Mouse (Mus musculus) forebrain, postnatal 0 days (tissue): ENCODE measurements around the gene Prkcb. TPM values are rescaled to one million over a fixed set of nuclear protein-coding genes. Genes with fewer than 3 reads are reported as not detected.

Experiments
- ATAC-seq: fragments of 200-750 bp; cut with Nextera tagmentation; 2 replicates; pipeline ENCODE4 v1.8.0; 2017; ENCODE audit warnings: mild to moderate bottlenecking, moderate library complexity
- DNase-seq: peaks from one replicate; pipeline ENCODE4 v3.0.0-alpha.2; 2015
- H3K27ac ChIP-seq: fragments of 300-500 bp; sonication (generic); 2 replicates; pipeline ENCODE4 v1.5.1; 2014; ENCODE audit warnings: low read depth, mild to moderate bottlenecking, antibody characterized with exemption, low read length, moderate library complexity, mixed read lengths
- H3K27me3 ChIP-seq: fragments of 300-500 bp; sonication (generic); 2 replicates; pipeline ENCODE4 v1.6.1; 2014; ENCODE audit warnings: mild to moderate bottlenecking, low read length, mixed read lengths; ENCODE audit not compliant: insufficient read depth
- H3K36me3 ChIP-seq: fragments of 300-500 bp; sonication (generic); 2 replicates; pipeline ENCODE4 v1.6.1; 2014; ENCODE audit warnings: mild to moderate bottlenecking, moderate library complexity; ENCODE audit not compliant: insufficient read depth
- H3K4me1 ChIP-seq: fragments of 300-500 bp; sonication (generic); 2 replicates; pipeline ENCODE4 v1.6.1; 2014; ENCODE audit warnings: antibody characterized with exemption; ENCODE audit not compliant: insufficient read depth
- H3K4me2 ChIP-seq: fragments of 300-500 bp; sonication (generic); 2 replicates; pipeline ENCODE4 v1.6.1; 2014; ENCODE audit warnings: low read depth, mild to moderate bottlenecking, moderate library complexity
- H3K4me3 ChIP-seq: fragments of 300-500 bp; sonication (generic); 2 replicates; pipeline ENCODE4 v1.5.1; 2014; ENCODE audit warnings: low read depth, low read length, mixed read lengths
- H3K9ac ChIP-seq: fragments of 300-500 bp; sonication (generic); 2 replicates; pipeline ENCODE4 v1.6.1; 2014; ENCODE audit warnings: mild to moderate bottlenecking
- H3K9me3 ChIP-seq: fragments of 300-500 bp; sonication (generic); 2 replicates; pipeline ENCODE4 v1.6.1; 2016; ENCODE audit warnings: low read length
- CTCF ChIP-seq: sonication (generic); IDR thresholded peaks from 2 replicates; pipeline ENCODE4 v1.5.1; 2016; ENCODE audit warnings: antibody characterized with exemption, control low read depth, low read depth
- WGBS: fragments of 180-500 bp; shearing (Covaris S2); extraction: QIAGEN DNeasy Blood & Tissue Kit; methylation state at CpG from one replicate; pipeline ENCODE4 v1.1.7; 2014; 5-methylcytosine and 5-hydroxymethylcytosine counted together
- polyA plus RNA-seq: library from polyadenylated mRNA; unstranded; fragments of >200 nt; fragmentation: Nextera tagmentation; extraction: Ambion mirVana; gene quantifications from 2 replicates; pipeline ENCODE4 v1.2.1, GENCODE M21; 2015
- total RNA-seq: library from RNA; depleted of rRNA; stranded (reverse); fragments of >200 nt; gene quantifications from 2 replicates; pipeline ENCODE4 v1.2.3, GENCODE M21; 2014

The Prkcb gene
- total and polyA plus RNA-seq, 2 experiments from 2014 or later, result 145 to 207 TPM

- no peak overlapping the region for H3K4me3 ChIP-seq
- DNase-seq (no peak), ATAC-seq (no peak)
- no peaks in the 10 kb centered on the region for H3K9me3 ChIP-seq
- no peak overlapping the region for H3K9ac ChIP-seq
- no peak for TF ChIP-seq CTCF
- 96% methylated on average over 5 of the region's 5 CpGs for WGBS
- H3K36me3 ChIP-seq, result no peaks in the 10 kb centered on the region
- H3K4me2 ChIP-seq, result no peak overlapping the region
- no peak overlapping the region for H3K27ac ChIP-seq
- no peaks in the 10 kb centered on the region for H3K4me1 ChIP-seq
- H3K27me3 ChIP-seq, result no peaks in the 10 kb centered on the region
Observed at GRCm38 (mm10) chr7:122528646-122529045, 240.1 kb downstream of the Prkcb start.

GRCm38 (mm10) chr7:122533566-122534360 lies 245.2 kb downstream of the Prkcb start:
- H3K9ac ChIP-seq, result no peak overlapping the region
- no peaks in the 10 kb centered on the region for H3K27me3 ChIP-seq
- no peaks in the 10 kb centered on the region for H3K9me3 ChIP-seq
- TF ChIP-seq CTCF, result no peak
- no peak overlapping the region for H3K4me2 ChIP-seq
- H3K27ac ChIP-seq, result no peak overlapping the region
- DNase-seq, result no peak
- H3K4me1 ChIP-seq, result no peaks in the 10 kb centered on the region
- H3K4me3 ChIP-seq, result no peak overlapping the region
- WGBS, result 87% methylated on average over 9 of the region's 9 CpGs
- no peak for ATAC-seq
- no peaks in the 10 kb centered on the region for H3K36me3 ChIP-seq

- no peaks in the 10 kb centered on the region; the same call in 1 of the 2 replicates for H3K4me1 ChIP-seq
- H3K9ac ChIP-seq, result no peak overlapping the region
- DNase-seq (no peak), ATAC-seq (no peak)
- 0 out of 2 replicates have a peak, but pooled peaks cover 5% of the 10 kb centered on the region for H3K36me3 ChIP-seq
- WGBS, result 87% methylated on average over 3 of the region's 3 CpGs
- no peak for TF ChIP-seq CTCF
- no peak overlapping the region for H3K4me2 ChIP-seq
- no peaks in the 10 kb centered on the region for H3K9me3 ChIP-seq
- no peaks in the 10 kb centered on the region for H3K27me3 ChIP-seq
- no peak overlapping the region for H3K4me3 ChIP-seq
- H3K27ac ChIP-seq, result no peak overlapping the region
Observed at GRCm38 (mm10) chr7:122544616-122545015, 256.1 kb downstream of the Prkcb start.

GRCm38 (mm10) chr7:122556575-122557140 lies 268.1 kb downstream of the Prkcb start:
- Histone ChIP-seq H3K4me1 (peaks cover 3% of the 10 kb centered on the region; the same call in 1 of the 2 replicates), H3K9me3 (no peaks in the 10 kb centered on the region), H3K36me3 (no peaks in the 10 kb centered on the region), H3K27me3 (no peaks in the 10 kb centered on the region), H3K4me2 (no peak overlapping the region), H3K4me3 (no peak overlapping the region), H3K9ac (no peak overlapping the region), H3K27ac (no peak overlapping the region)
- no peak for DNase-seq
- no peak for TF ChIP-seq CTCF
- ATAC-seq, result no peak
- 26% methylated on average over 6 of the region's 6 CpGs for WGBS

- Histone ChIP-seq H3K27me3 (no peaks in the 10 kb centered on the region), H3K36me3 (no peaks in the 10 kb centered on the region), H3K4me1 (peaks cover 3% of the 10 kb centered on the region; the same call in 1 of the 2 replicates), H3K9me3 (no peaks in the 10 kb centered on the region), H3K4me3 (no peak overlapping the region), H3K27ac (no peak overlapping the region), H3K9ac (no peak overlapping the region), H3K4me2 (no peak overlapping the region)
- DNase-seq (no peak), ATAC-seq (no peak)
- TF ChIP-seq CTCF, result no peak
- 35% methylated on average over 7 of the region's 7 CpGs for whole genome bisulfite sequencing
Observed at GRCm38 (mm10) chr7:122558085-122558811, 269.7 kb downstream of the Prkcb start.

- Histone ChIP-seq H3K36me3 (no peaks in the 10 kb centered on the region), H3K4me3 (no peak overlapping the region), H3K4me2 (no peak overlapping the region), H3K4me1 (peaks cover 3% of the 10 kb centered on the region; the same call in 1 of the 2 replicates), H3K9me3 (no peaks in the 10 kb centered on the region), H3K9ac (no peak overlapping the region), H3K27ac (no peak overlapping the region), H3K27me3 (no peaks in the 10 kb centered on the region)
- ATAC-seq (no peak), DNase-seq (no peak)
- TF ChIP-seq CTCF, result no peak
- 10% methylated on average over 6 of the region's 6 CpGs for WGBS
Observed at GRCm38 (mm10) chr7:122558912-122559311, 270.4 kb downstream of the Prkcb start.

- H3K27me3 ChIP-seq, result no peaks in the 10 kb centered on the region
- TF ChIP-seq CTCF, result no peak
- no peak for ATAC-seq
- no peak for DNase-seq
- H3K4me3 ChIP-seq, result no peak overlapping the region
- H3K27ac ChIP-seq, result no peak overlapping the region
- H3K36me3 ChIP-seq, result no peaks in the 10 kb centered on the region
- H3K9me3 ChIP-seq, result no peaks in the 10 kb centered on the region
- WGBS, result 42% methylated on average over 5 of the region's 5 CpGs
- peaks cover 3% of the 10 kb centered on the region; the same call in 1 of the 2 replicates for H3K4me1 ChIP-seq
- H3K4me2 ChIP-seq, result no peak overlapping the region
- H3K9ac ChIP-seq, result no peak overlapping the region
Observed at GRCm38 (mm10) chr7:122562586-122562985, 274.0 kb downstream of the Prkcb start.
